ENCODE assay signal across 8 mouse cellular contexts in genomic region chr9:64960117-64960977, GRCm38 (mm10). TPM values are rescaled to one million over a fixed set of nuclear protein-coding genes. Genes with fewer than 3 reads are reported as not detected.
A peak's percentile ranks its signal among the peaks of the same experiment; 100 is the strongest.
DNase-seq lines count a peak whose midpoint lies in the region; ATAC-seq and TF ChIP-seq lines count a peak whose summit lies in the region.

Gene Ints14 (plus strand): TSS chr9:64960905.

- no peaks in the 10 kb centered on the region for H3K9me3 ChIP-seq in kidney, embryonic 14.5 days (ENCODE audit: control insufficient read depth, low read length)
- H3K9me3 ChIP-seq in limb, embryonic 15.5 days: no peaks in the 10 kb centered on the region

- peak within 1 kb of the TSS; percentile 93 for H3K9ac ChIP-seq in kidney, embryonic 14.5 days (ENCODE audit: low read depth, low read length)
- peak within 1 kb of the TSS; percentile 80 for H3K9ac ChIP-seq in limb, embryonic 15.5 days

- H3K36me3 ChIP-seq in kidney, embryonic 14.5 days (ENCODE audit: control insufficient read depth, insufficient read depth, low read length): peaks cover 21% of the 10 kb centered on the region
- peaks cover 24% of the 10 kb centered on the region for H3K36me3 ChIP-seq in limb, embryonic 15.5 days

- peak within 1 kb of the TSS; percentile 81 for H3K4me2 ChIP-seq in kidney, embryonic 14.5 days (replicated peaks; ENCODE audit: low read depth, low read length)
- peak within 1 kb of the TSS; percentile 65 for H3K4me2 ChIP-seq in limb, embryonic 15.5 days

- TF ChIP-seq POLR2A in bone marrow macrophage, adult 2 months (IDR thresholded peaks at IDR 0.05; ENCODE audit: borderline replicate concordance, low read depth, low read length): peak; percentile 74; the same call in 1 of the 2 replicates
- peak; percentile 96 for TF ChIP-seq POLR2A in embryonic fibroblast, embryonic 13.5 days (IDR thresholded peaks at IDR 0.05; ENCODE audit: low read depth, low read length)

- H3K27me3 ChIP-seq in kidney, embryonic 14.5 days (ENCODE audit: control insufficient read depth, insufficient read depth, low read length): no peaks in the 10 kb centered on the region
- H3K27me3 ChIP-seq in limb, embryonic 15.5 days: no peaks in the 10 kb centered on the region

- peaks cover 13% of the 10 kb centered on the region for H3K4me1 ChIP-seq in bone marrow macrophage, adult 2 months (ENCODE audit: control insufficient read depth, insufficient read depth, low read length)
- peaks cover 4% of the 10 kb centered on the region for H3K4me1 ChIP-seq in embryonic fibroblast, embryonic 13.5 days (ENCODE audit: control insufficient read depth, insufficient read depth, low read length)
- peaks cover 8% of the 10 kb centered on the region for H3K4me1 ChIP-seq in kidney, embryonic 14.5 days (ENCODE audit: control insufficient read depth, insufficient read depth, low read length)
- H3K4me1 ChIP-seq in limb, embryonic 15.5 days: peaks cover 12% of the 10 kb centered on the region

- peak within 1 kb of the TSS; percentile 97 for H3K4me3 ChIP-seq in bone marrow macrophage, adult 2 months (ENCODE audit: insufficient read depth, low read length)
- H3K4me3 ChIP-seq in embryonic fibroblast, embryonic 13.5 days (ENCODE audit: insufficient read depth, low read length): peak within 1 kb of the TSS; percentile 65
- H3K4me3 ChIP-seq in kidney, embryonic 14.5 days (ENCODE audit: low read length): peak within 1 kb of the TSS; percentile 82
- peak within 1 kb of the TSS; percentile 71 for H3K4me3 ChIP-seq in limb, embryonic 15.5 days

- peak; percentile 95 for ATAC-seq in kidney, embryonic 14.5 days (ENCODE audit: low FRiP score, low TSS enrichment)
- peak; percentile 96 for ATAC-seq in limb, embryonic 15.5 days (ENCODE audit: insufficient number of reproducible peaks, low FRiP score, low TSS enrichment, low read depth)

- WGBS in kidney, embryonic 14.5 days: 3% methylated on average over 27 of the region's 29 CpGs
- 3% methylated on average over 29 of the region's 29 CpGs for WGBS in limb, embryonic 15.5 days

- DNase-seq in A20 (ENCODE audit: low read depth, low spot score): peak; percentile 99
- peak; percentile 96 for DNase-seq in heart, adult 9 months (ENCODE audit: low spot score in 2 of 2)
- DNase-seq in monocyte, adult 2 months (ENCODE audit: low read depth in 1 of 2, low spot score in 2 of 2): peak; percentile 89 to 93
- peak; percentile 91 to 93 for DNase-seq in spleen, postnatal 36 days (ENCODE audit: low spot score in 2 of 2)

- peak; percentile 82 for TF ChIP-seq CTCF in bone marrow macrophage, adult 2 months (IDR thresholded peaks at IDR 0.05; ENCODE audit: low read depth, low read length)
- peak; percentile 50 for TF ChIP-seq CTCF in embryonic fibroblast, embryonic 13.5 days (IDR thresholded peaks at IDR 0.05; ENCODE audit: borderline replicate concordance, insufficient read depth, low read length)

- H3K27ac ChIP-seq in bone marrow macrophage, adult 2 months (ENCODE audit: insufficient read depth, low read depth, low read length): peak within 1 kb of the TSS; percentile 76
- H3K27ac ChIP-seq in embryonic fibroblast, embryonic 13.5 days (ENCODE audit: insufficient read depth, low read length): peak within 1 kb of the TSS; percentile 60
- peak within 1 kb of the TSS; percentile 89 for H3K27ac ChIP-seq in kidney, embryonic 14.5 days (ENCODE audit: low read depth, low read length)
- H3K27ac ChIP-seq in limb, embryonic 15.5 days: peak within 1 kb of the TSS; percentile 90

RNA-seq across cellular contexts. Expression of gene Ints14, which starts in this region (rescaled TPM):
- polyA plus RNA-seq in bone marrow macrophage, adult 2 months (2012; ENCODE audit: insufficient read depth, insufficient read length, missing spikeins): 21.4 and 21.6 TPM in 2 replicates
- 32.9 and 35.0 TPM in 2 replicates for polyA plus RNA-seq in embryonic fibroblast, embryonic 13.5 days (2011; ENCODE audit: insufficient read length, low read depth, missing spikeins)
- 41.4 and 71.6 TPM in 2 replicates for polyA plus RNA-seq in kidney, embryonic 14.5 days (2014; fragmentation: Nextera tagmentation; extraction: Ambion mirVana)
- polyA plus RNA-seq in limb, embryonic 15.5 days (2015; fragmentation: Nextera tagmentation; extraction: Ambion mirVana): 43.2 and 43.9 TPM in 2 replicates

Comparison
In these comparisons a context has a peak if more than half of its experiments do, and no peak if none do; other contexts are left out.
1. Peak in every context shown above with its lines: DNase-seq, ATAC-seq, H3K4me3 ChIP-seq and H3K27ac ChIP-seq.